Mouse (Mus musculus) megakaryocyte, embryonic 14.5 days (primary cell): ENCODE data around the gene Crlf1. TPM values are rescaled to one million over a fixed set of nuclear protein-coding genes. Genes with fewer than 3 reads are reported as not detected.
A peak's percentile ranks its signal among the peaks of the same experiment; 100 is the strongest.

ENCODE experiments used
- H3K27me3 ChIP-seq: replicated peaks from 2 replicates; pipeline ENCODE3; 2012; ENCODE audit warnings: inconsistent platforms
- H3K36me3 ChIP-seq: replicated peaks from 2 replicates; pipeline ENCODE3; 2012; ENCODE audit warnings: low read length, inconsistent platforms, mixed read lengths
- H3K4me1 ChIP-seq: 2 replicates; pipeline ENCODE4 v1.6.1; 2012; ENCODE audit warnings: inconsistent platforms
- H3K4me3 ChIP-seq: replicated peaks from 2 replicates; pipeline ENCODE3; 2012; ENCODE audit warnings: moderate library complexity, mild to moderate bottlenecking, inconsistent platforms
- H3K9me3 ChIP-seq: 2 replicates; pipeline ENCODE4 v1.6.1; 2012; ENCODE audit warnings: inconsistent platforms
- FLI1 ChIP-seq: IDR thresholded peaks from 2 replicates; pipeline ENCODE4 v1.6.1; 2012; ENCODE audit warnings: low read length, inconsistent platforms, mixed read lengths
- GATA1 ChIP-seq: IDR thresholded peaks from 3 replicates; pipeline ENCODE4 v1.6.1; 2012; ENCODE audit warnings: mixed read lengths, low read length, inconsistent platforms, borderline replicate concordance
- polyA plus RNA-seq: library from polyadenylated mRNA; stranded (reverse); fragments of >175 nt; gene quantifications from 2 replicates; pipeline ENCODE4 v1.2.3, GENCODE M21; 2012; ENCODE audit warnings: low replicate concordance; ENCODE audit not compliant: insufficient read depth

The Crlf1 gene
- polyA plus RNA-seq, 1 experiment = not detected

GRCm38 (mm10) chr8:70459636-70460035, 33.3 kb upstream of the Crlf1 start:
- H3K36me3 ChIP-seq = peaks cover 93% of the 10 kb centered on the region
- H3K4me3 ChIP-seq = no peak overlapping the region
- no peak for TF ChIP-seq GATA1
- TF ChIP-seq FLI1 = no peak
- H3K9me3 ChIP-seq = peaks cover 8% of the 10 kb centered on the region
- H3K4me1 ChIP-seq = peaks cover 83% of the 10 kb centered on the region
- H3K27me3 ChIP-seq = no peaks in the 10 kb centered on the region

- Histone ChIP-seq H3K4me3 (peak overlapping the region; percentile 51), H3K27me3 (no peaks in the 10 kb centered on the region), H3K4me1 (peaks cover 86% of the 10 kb centered on the region), H3K9me3 (peaks cover 8% of the 10 kb centered on the region), H3K36me3 (peaks cover 95% of the 10 kb centered on the region)
- no peak for TF ChIP-seq GATA1
- TF ChIP-seq FLI1 = no peak
Measured at GRCm38 (mm10) chr8:70460199-70460598, 32.8 kb upstream of the Crlf1 start.

- Histone ChIP-seq H3K4me3 (no peak overlapping the region), H3K36me3 (peaks cover 95% of the 10 kb centered on the region), H3K27me3 (no peaks in the 10 kb centered on the region), H3K9me3 (peaks cover 8% of the 10 kb centered on the region), H3K4me1 (peaks cover 86% of the 10 kb centered on the region)
- TF ChIP-seq GATA1 (no peak), FLI1 (no peak)
Measured at GRCm38 (mm10) chr8:70460606-70461005, 32.4 kb upstream of the Crlf1 start.

- Histone ChIP-seq H3K27me3 (no peaks in the 10 kb centered on the region), H3K36me3 (peaks cover 95% of the 10 kb centered on the region), H3K9me3 (peaks cover 8% of the 10 kb centered on the region), H3K4me1 (peaks cover 90% of the 10 kb centered on the region), H3K4me3 (no peak overlapping the region)
- TF ChIP-seq GATA1 = no peak
- no peak for TF ChIP-seq FLI1
Measured at GRCm38 (mm10) chr8:70461765-70462515, 31.0 kb upstream of the Crlf1 start.

GRCm38 (mm10) chr8:70462516-70462813, 30.5 kb upstream of the Crlf1 start:
- TF ChIP-seq GATA1 (no peak), FLI1 (no peak)
- Histone ChIP-seq H3K4me1 (peaks cover 90% of the 10 kb centered on the region), H3K9me3 (peaks cover 8% of the 10 kb centered on the region), H3K36me3 (peaks cover 95% of the 10 kb centered on the region), H3K27me3 (no peaks in the 10 kb centered on the region), H3K4me3 (no peak overlapping the region)

GRCm38 (mm10) chr8:70463306-70463705, 29.7 kb upstream of the Crlf1 start:
- Histone ChIP-seq H3K4me1 (peaks cover 90% of the 10 kb centered on the region), H3K4me3 (no peak overlapping the region), H3K36me3 (peaks cover 95% of the 10 kb centered on the region), H3K27me3 (no peaks in the 10 kb centered on the region), H3K9me3 (peaks cover 8% of the 10 kb centered on the region)
- TF ChIP-seq FLI1 (no peak), GATA1 (no peak)

GRCm38 (mm10) chr8:70464162-70464561, 28.8 kb upstream of the Crlf1 start:
- peaks cover 92% of the 10 kb centered on the region for H3K4me1 ChIP-seq
- peaks cover 99% of the 10 kb centered on the region for H3K36me3 ChIP-seq
- H3K27me3 ChIP-seq = no peaks in the 10 kb centered on the region
- no peak for TF ChIP-seq FLI1
- no peak for TF ChIP-seq GATA1
- H3K9me3 ChIP-seq = peaks cover 8% of the 10 kb centered on the region
- no peak overlapping the region for H3K4me3 ChIP-seq

- TF ChIP-seq FLI1 (no peak), GATA1 (no peak)
- Histone ChIP-seq H3K9me3 (no peaks in the 10 kb centered on the region), H3K4me3 (no peak overlapping the region), H3K4me1 (peaks cover 94% of the 10 kb centered on the region), H3K27me3 (no peaks in the 10 kb centered on the region), H3K36me3 (peaks cover 99% of the 10 kb centered on the region)
Measured at GRCm38 (mm10) chr8:70465701-70466100, 27.3 kb upstream of the Crlf1 start.

GRCm38 (mm10) chr8:70466305-70466704, 26.7 kb upstream of the Crlf1 start:
- no peaks in the 10 kb centered on the region for H3K9me3 ChIP-seq
- H3K4me1 ChIP-seq = peaks cover 94% of the 10 kb centered on the region
- H3K4me3 ChIP-seq = no peak overlapping the region
- peaks cover 98% of the 10 kb centered on the region for H3K36me3 ChIP-seq
- TF ChIP-seq GATA1 (no peak), FLI1 (no peak)
- no peaks in the 10 kb centered on the region for H3K27me3 ChIP-seq

GRCm38 (mm10) chr8:70466771-70467170, 26.2 kb upstream of the Crlf1 start:
- no peak overlapping the region for H3K4me3 ChIP-seq
- H3K36me3 ChIP-seq = peaks cover 98% of the 10 kb centered on the region
- no peaks in the 10 kb centered on the region for H3K27me3 ChIP-seq
- TF ChIP-seq FLI1 (no peak), GATA1 (no peak)
- peaks cover 94% of the 10 kb centered on the region for H3K4me1 ChIP-seq
- H3K9me3 ChIP-seq = no peaks in the 10 kb centered on the region
